Mouse (Mus musculus) CH12.LX (cell line): ENCODE measurements around the gene Mrpl14. TPM values are rescaled to one million over a fixed set of nuclear protein-coding genes. Genes with fewer than 3 reads are reported as not detected.

Source experiments
- DNase-seq: peaks from one replicate; pipeline ENCODE4 v3.0.0-alpha.2; 2013; ENCODE audit errors: extremely low read depth
- H3K27ac ChIP-seq: 2 replicates; pipeline ENCODE4 v1.5.1; 2012; ENCODE audit warnings: low read depth, mild to moderate bottlenecking, control low read depth, moderate library complexity; ENCODE audit not compliant: insufficient read depth
- H3K27me3 ChIP-seq: replicated peaks from 2 replicates; pipeline ENCODE3; 2012; ENCODE audit warnings: inconsistent platforms
- H3K36me3 ChIP-seq, 2 experiments: replicated peaks in 1 of 2; 2 replicates each; pipeline versions ENCODE3 to v1.6.1; 2012; ENCODE audit warnings: inconsistent platforms in 1 of 2, low read length in 1 of 2, mild to moderate bottlenecking in 1 of 2, mixed read lengths in 1 of 2, moderate library complexity in 1 of 2; ENCODE audit not compliant: control insufficient read depth in 1 of 2, insufficient read depth in 1 of 2
- H3K4me1 ChIP-seq, 2 experiments: 2 replicates each; pipeline ENCODE4 v1.6.1; 2012; ENCODE audit warnings: inconsistent platforms in 1 of 2, moderate library complexity in 1 of 2; ENCODE audit not compliant: insufficient read depth in 2 of 2, control insufficient read depth in 1 of 2
- H3K4me2 ChIP-seq: 2 replicates; pipeline ENCODE4 v1.6.1; 2012; ENCODE audit warnings: low read depth, mild to moderate bottlenecking, control low read depth; ENCODE audit not compliant: poor library complexity, insufficient read depth, severe bottlenecking
- H3K4me3 ChIP-seq, 3 experiments: fragments of 150-350 bp in 1 of 3; sonication (generic) in 1 of 3; replicated peaks in 1 of 3; 2 replicates each; pipeline versions ENCODE3 to v1.5.1; 2011 to 2012; ENCODE audit warnings: low read depth in 2 of 3, low read length in 2 of 3, mild to moderate bottlenecking in 2 of 3, moderate library complexity in 2 of 3, control low read depth in 1 of 3, improper control_type of control experiment in 1 of 3, inconsistent platforms in 1 of 3, mixed read lengths in 1 of 3; ENCODE audit not compliant: poor library complexity in 1 of 3
- H3K79me2 ChIP-seq: replicated peaks from 2 replicates; pipeline ENCODE4 v1.6.1; 2012; ENCODE audit warnings: mild to moderate bottlenecking, moderate library complexity; ENCODE audit not compliant: control insufficient read depth, poor library complexity, insufficient read depth, severe bottlenecking; ENCODE audit errors: extremely low read depth
- H3K9ac ChIP-seq: 2 replicates; pipeline ENCODE4 v1.6.1; 2012; ENCODE audit warnings: low read depth, mild to moderate bottlenecking, control low read depth, moderate library complexity; ENCODE audit not compliant: insufficient read depth
- H3K9me3 ChIP-seq: replicated peaks from 2 replicates; pipeline ENCODE3; 2012; ENCODE audit warnings: low read length, inconsistent platforms, mixed read lengths
- BHLHE40 ChIP-seq: IDR thresholded peaks from 2 replicates; pipeline ENCODE4 v1.6.1; 2011; ENCODE audit warnings: mild to moderate bottlenecking, low read depth, low read length, improper control_type of control experiment
- CHD1 ChIP-seq: IDR thresholded peaks from 2 replicates; pipeline ENCODE4 v1.6.1; 2012; ENCODE audit warnings: low read depth, low read length, improper control_type of control experiment, inconsistent platforms
- CHD2 ChIP-seq: IDR thresholded peaks from 2 replicates; pipeline ENCODE4 v1.6.1; 2011; ENCODE audit warnings: low read length, improper control_type of control experiment
- CTCF ChIP-seq, 2 experiments: IDR thresholded peaks in 1 of 2; conservative IDR thresholded peaks in 1 of 2; 2 replicates each; pipeline ENCODE4 v1.5.1; 2011 to 2012; ENCODE audit warnings: low read depth in 2 of 2, low read length in 2 of 2, improper control_type of control experiment in 1 of 2, inconsistent platforms in 1 of 2, mild to moderate bottlenecking in 1 of 2, moderate library complexity in 1 of 2
- EP300 ChIP-seq: IDR thresholded peaks from 2 replicates; pipeline ENCODE4 v1.6.1; 2011; ENCODE audit warnings: low read length, improper control_type of control experiment
- HCFC1 ChIP-seq: IDR thresholded peaks from 2 replicates; pipeline ENCODE4 v1.6.1; 2012; ENCODE audit warnings: low read depth, mild to moderate bottlenecking, inconsistent platforms, low read length, improper control_type of control experiment
- IRF4 ChIP-seq: IDR thresholded peaks from 2 replicates; pipeline ENCODE4 v1.6.1; 2014; ENCODE audit warnings: low read depth, mild to moderate bottlenecking, inconsistent platforms, low read length, improper control_type of control experiment
- JUND ChIP-seq: conservative IDR thresholded peaks from 2 replicates; pipeline ENCODE4 v1.6.1; 2011; ENCODE audit warnings: low read depth, low read length, improper control_type of control experiment
- KAT2A ChIP-seq: IDR thresholded peaks from 2 replicates; pipeline ENCODE4 v1.6.1; 2012; ENCODE audit warnings: low read length, improper control_type of control experiment, inconsistent platforms; ENCODE audit not compliant: insufficient replicate concordance
- MAX ChIP-seq: IDR thresholded peaks from 2 replicates; pipeline ENCODE4 v1.6.1; 2011; ENCODE audit warnings: low read length, improper control_type of control experiment
- MAZ ChIP-seq: IDR thresholded peaks from 2 replicates; pipeline ENCODE4 v1.6.1; 2012; ENCODE audit warnings: low read depth, mild to moderate bottlenecking, inconsistent platforms, low read length, improper control_type of control experiment, moderate library complexity
- MEF2A ChIP-seq: IDR thresholded peaks from 2 replicates; pipeline ENCODE4 v1.6.1; 2014; ENCODE audit warnings: low read depth, mild to moderate bottlenecking, inconsistent platforms, low read length, improper control_type of control experiment, borderline replicate concordance
- MXI1 ChIP-seq: IDR thresholded peaks from 2 replicates; pipeline ENCODE4 v1.6.1; 2011; ENCODE audit warnings: mild to moderate bottlenecking, low read depth, low read length, improper control_type of control experiment
- NELFE ChIP-seq: IDR thresholded peaks from 2 replicates; pipeline ENCODE4 v1.6.1; 2011; ENCODE audit warnings: low read depth, low read length, improper control_type of control experiment
- PAX5 ChIP-seq: IDR thresholded peaks from 2 replicates; pipeline ENCODE4 v1.6.1; 2012; ENCODE audit warnings: low read length, inconsistent platforms, mixed read lengths
- POLR2A ChIP-seq: IDR thresholded peaks from 2 replicates; pipeline ENCODE4 v1.6.1; 2011; ENCODE audit warnings: low read depth, mild to moderate bottlenecking, improper control_type of control experiment, low read length
- SIN3A ChIP-seq: IDR thresholded peaks from 2 replicates; pipeline ENCODE4 v1.6.1; 2012; ENCODE audit warnings: low read length, improper control_type of control experiment, inconsistent platforms
- TBP ChIP-seq: conservative IDR thresholded peaks from 2 replicates; pipeline ENCODE4 v1.6.1; 2011; ENCODE audit warnings: low read depth, low read length, improper control_type of control experiment
- TCF12 ChIP-seq: IDR thresholded peaks from 2 replicates; pipeline ENCODE4 v1.6.1; 2014; ENCODE audit warnings: low read depth, mild to moderate bottlenecking, inconsistent platforms, low read length, improper control_type of control experiment
- USF2 ChIP-seq: conservative IDR thresholded peaks from 2 replicates; pipeline ENCODE4 v1.6.1; 2011; ENCODE audit warnings: low read depth, low read length, improper control_type of control experiment
- dilution Hi-C: fragments of 300-500 bp; cut with MboI; formaldehyde crosslinking; loops from 2 replicates; pipeline ENCODE4 v1.14.3; 2020; ENCODE audit warnings: low sequenced_read_pairs; ENCODE audit not compliant: extremely low pct_unique_long_range_greater_than_20kb, extremely low pct_ligation_motif_present
- in situ Hi-C: fragments of 300-500 bp; cut with MboI; formaldehyde crosslinking; loops from 3 replicates; pipeline ENCODE4 v1.14.3; 2019; ENCODE audit warnings: low sequenced_read_pairs, low pct_ligation_motif_present, low pct_unique_long_range_greater_than_20kb, mixed read lengths
- polyA plus RNA-seq: library from polyadenylated mRNA; unstranded; fragments of >175 nt; gene quantifications from 2 replicates; pipeline ENCODE4 v1.2.1, GENCODE M21; 2012; ENCODE audit warnings: low read depth; ENCODE audit not compliant: insufficient read length
- total RNA-seq, 2 experiments: library from RNA; depleted of rRNA; stranded (reverse); fragments of 300-350 nt in 1 of 2; fragments of >200 nt in 1 of 2; gene quantifications; 2 replicates each; pipeline ENCODE4 v1.2.3; 2012 to 2014

Mrpl14 gene
- total and polyA plus RNA-seq, 3 experiments = 46.1 to 62.5 (median 56.9) TPM

DNA sequence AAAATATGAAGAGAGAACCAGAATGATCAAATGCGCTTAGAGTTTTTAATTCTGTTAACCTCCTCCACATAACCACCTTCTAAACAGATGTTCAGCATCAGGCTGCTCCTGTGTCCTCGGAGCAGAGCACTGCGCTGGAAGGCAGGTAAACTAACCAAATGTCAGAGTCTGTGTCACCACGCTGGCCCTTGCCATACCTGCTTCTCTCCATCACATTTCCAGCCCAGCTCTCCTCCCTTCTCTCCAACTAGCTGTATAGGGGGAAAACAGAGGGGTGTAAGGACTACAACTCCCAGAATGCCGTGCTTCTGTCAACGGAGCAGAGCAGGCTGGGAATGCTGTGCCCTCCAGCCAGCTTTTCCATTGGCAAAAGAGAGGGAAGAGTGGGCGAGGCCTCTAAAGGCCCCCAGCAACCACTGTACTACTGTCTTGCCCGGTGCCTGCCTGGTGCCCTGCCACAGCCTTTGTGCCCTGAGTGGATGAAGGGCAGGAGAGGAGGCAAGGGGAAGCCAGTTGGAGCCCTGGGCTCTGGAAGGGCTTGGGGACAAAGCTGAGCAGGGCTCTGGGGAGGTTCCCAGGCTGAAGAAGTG, 5.6 kb upstream of the Mrpl14 start:
- no peaks in the 10 kb centered on the region for H3K27me3 ChIP-seq
- in situ Hi-C loops (no loop called here), dilution Hi-C loops (no loop called here)
- H3K36me3 ChIP-seq = peaks cover 0 to 29% of the 10 kb centered on the region in 2 experiments
- peak; percentile 76 for TF ChIP-seq HCFC1
- no peak for TF ChIP-seq TCF12
- H3K4me3 ChIP-seq = no peak overlapping the region
- H3K27ac ChIP-seq = no peak overlapping the region
- H3K4me1 ChIP-seq = peaks cover 9 to 33% of the 10 kb centered on the region in 2 experiments
- H3K9ac ChIP-seq = no peak overlapping the region
- H3K4me2 ChIP-seq = no peak overlapping the region
- DNase-seq = no peak
- no peaks in the 10 kb centered on the region for H3K79me2 ChIP-seq
- peaks cover 3% of the 10 kb centered on the region for H3K9me3 ChIP-seq

DNA sequence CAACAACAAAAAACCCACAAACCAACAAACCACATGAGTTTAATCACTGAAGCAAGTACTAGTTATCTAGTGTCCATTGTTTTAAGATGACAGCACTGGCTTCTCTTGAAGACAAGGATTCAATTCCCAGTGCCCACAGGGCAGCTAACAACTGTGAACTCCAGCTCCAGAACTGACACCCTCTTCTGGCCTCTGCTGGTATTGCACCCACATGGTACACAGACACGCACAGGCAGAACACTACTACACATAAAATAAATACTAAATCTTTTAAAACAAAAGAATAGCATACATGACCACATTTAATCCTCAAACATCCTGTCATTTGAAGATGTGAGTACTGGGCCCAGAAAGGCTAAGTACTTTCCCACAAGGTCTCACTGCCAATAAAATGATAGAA, 4.5 kb upstream of the Mrpl14 start:
- H3K9ac ChIP-seq = no peak overlapping the region
- H3K9me3 ChIP-seq = peaks cover 3% of the 10 kb centered on the region
- H3K4me3 ChIP-seq = no peak overlapping the region
- TF ChIP-seq NELFE = no peak
- TF ChIP-seq TBP = no peak
- TF ChIP-seq IRF4 = no peak
- no peak for TF ChIP-seq KAT2A
- TF ChIP-seq TCF12 = no peak
- peak; percentile 23 to 37; a peak in 2 of 4 replicates for TF ChIP-seq CTCF (conservative IDR thresholded peaks at IDR 0.05 in 1 of 2, IDR thresholded peaks at IDR 0.05 in 1 of 2; ENCODE audit: low read depth in 2 of 2, low read length in 2 of 2)
- TF ChIP-seq MAZ = no peak
- no peaks in the 10 kb centered on the region for H3K79me2 ChIP-seq
- in situ Hi-C loops (no loop called here), dilution Hi-C loops (no loop called here)
- H3K4me1 ChIP-seq = peaks cover 9 to 33% of the 10 kb centered on the region in 2 experiments
- H3K36me3 ChIP-seq = peaks cover 0 to 20% of the 10 kb centered on the region in 2 experiments
- H3K27me3 ChIP-seq = no peaks in the 10 kb centered on the region
- no peak overlapping the region for H3K4me2 ChIP-seq
- DNase-seq = no peak
- no peak overlapping the region for H3K27ac ChIP-seq

DNA sequence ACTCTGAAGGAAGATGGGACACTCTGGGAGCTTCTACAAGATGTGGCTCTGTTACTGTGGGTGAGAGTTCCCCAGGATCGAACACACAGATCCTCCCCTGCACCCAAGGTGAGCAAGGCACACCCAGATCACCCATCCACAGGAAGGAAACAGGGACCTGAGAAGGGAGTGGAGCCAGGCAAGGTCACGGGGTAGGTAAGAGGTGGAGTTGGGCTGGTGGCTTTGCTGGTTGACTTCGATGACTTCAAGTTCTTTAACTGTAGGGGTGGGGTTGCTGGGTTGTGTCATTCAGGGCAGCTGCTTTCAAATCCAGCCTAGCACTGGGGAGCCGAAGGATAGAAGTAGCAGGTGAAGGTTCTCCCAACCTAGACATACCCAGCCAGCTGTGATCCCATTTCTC, 3.3 kb upstream of the Mrpl14 start:
- no peak for TF ChIP-seq MAX
- no peak for TF ChIP-seq IRF4
- no peak for TF ChIP-seq USF2
- TF ChIP-seq MAZ = no peak
- TF ChIP-seq JUND = no peak
- TF ChIP-seq CHD2 = no peak
- TF ChIP-seq CTCF (conservative IDR thresholded peaks at IDR 0.05 in 1 of 2, IDR thresholded peaks at IDR 0.05 in 1 of 2; ENCODE audit: low read depth in 2 of 2, low read length in 2 of 2) = no peak
- no peak for TF ChIP-seq CHD1
- TF ChIP-seq BHLHE40 = no peak
- no peak for TF ChIP-seq MXI1
- TF ChIP-seq EP300 = no peak
- TF ChIP-seq SIN3A = no peak
- no peak for TF ChIP-seq KAT2A
- TF ChIP-seq NELFE = no peak
- no peak for TF ChIP-seq POLR2A
- no peak for TF ChIP-seq HCFC1
- TF ChIP-seq MEF2A = no peak
- TF ChIP-seq TBP = no peak
- no peak for TF ChIP-seq PAX5
- Histone ChIP-seq H3K9ac (no peak overlapping the region), H3K79me2 (no peaks in the 10 kb centered on the region; the same call in 1 of the 2 replicates), H3K4me1 (peaks cover 10 to 41% of the 10 kb centered on the region in 2 experiments), H3K9me3 (peaks cover 3% of the 10 kb centered on the region), H3K36me3 (peaks cover 0 to 10% of the 10 kb centered on the region in 2 experiments), H3K27ac (no peak overlapping the region), H3K4me2 (no peak overlapping the region), H3K27me3 (no peaks in the 10 kb centered on the region), H3K4me3 (no peak overlapping the region)
- dilution Hi-C loops (no loop called here), in situ Hi-C loops (no loop called here)
- no peak for DNase-seq
